Mouse (Mus musculus) NIH3T3 (cell line): ENCODE measurements at regions not wholly inside any gene's neighbourhood (a gene's known extent, or its start where the extent isn't known, plus 50 kb on each side); places are given as distances from the start of the nearest gene placed in this dataset.
A peak's percentile ranks its signal among the peaks of the same experiment; 100 is the strongest.

Source experiments
- DNase-seq: peaks from one replicate; pipeline ENCODE4 v3.0.0-alpha.2; 2012; ENCODE audit warnings: low read depth

GRCm38 (mm10) chr4:30216086-30216485 is 1403.2 kb downstream of the Epha7 start:
- peak; percentile 2 for DNase-seq

DNA sequence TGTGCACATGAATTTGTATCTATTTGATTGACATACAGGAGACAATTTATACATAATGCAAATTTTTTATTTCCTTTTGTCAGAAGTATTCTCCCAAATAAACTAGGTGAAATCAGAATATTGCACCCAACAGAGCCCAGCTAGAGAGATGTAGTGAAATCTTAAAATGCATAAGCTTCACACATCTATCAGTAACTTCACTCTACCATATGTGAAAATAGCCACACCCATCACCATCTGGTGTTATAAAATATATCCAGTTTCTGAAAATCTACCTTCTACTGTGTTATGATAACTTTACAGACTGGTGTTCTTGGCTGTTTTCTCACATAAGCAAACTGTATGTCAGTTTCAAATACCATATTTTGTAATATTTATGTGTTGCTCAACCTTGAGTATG is 1414.2 kb downstream of the Epha7 start:
- no peak for DNase-seq

GRCm38 (mm10) chr4:30262101-30262500 is 1449.2 kb downstream of the Epha7 start:
- no peak for DNase-seq

- no peak for DNase-seq
Measured at GRCm38 (mm10) chr4:30268026-30268425, 1455.1 kb downstream of the Epha7 start.

DNA sequence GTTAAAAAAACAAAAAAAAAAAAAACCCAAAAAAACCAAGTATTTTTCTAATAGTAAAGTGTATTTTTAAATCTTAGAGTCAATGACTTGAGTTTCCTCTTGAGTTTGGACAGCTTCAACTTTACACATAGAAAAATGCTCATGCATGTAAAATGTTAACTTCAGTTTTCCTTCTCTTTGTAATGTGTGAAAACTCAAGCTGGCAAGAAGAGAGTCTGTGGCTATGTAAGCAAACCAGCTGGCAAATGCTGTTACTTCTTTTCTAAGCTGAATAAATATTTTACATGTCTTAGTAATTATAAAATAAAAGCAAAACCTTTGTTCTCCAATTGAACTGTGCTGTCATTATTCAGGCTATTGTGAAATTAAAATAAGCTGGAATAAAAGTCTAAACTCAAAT is 1457.1 kb downstream of the Epha7 start:
- DNase-seq, result no peak

DNA sequence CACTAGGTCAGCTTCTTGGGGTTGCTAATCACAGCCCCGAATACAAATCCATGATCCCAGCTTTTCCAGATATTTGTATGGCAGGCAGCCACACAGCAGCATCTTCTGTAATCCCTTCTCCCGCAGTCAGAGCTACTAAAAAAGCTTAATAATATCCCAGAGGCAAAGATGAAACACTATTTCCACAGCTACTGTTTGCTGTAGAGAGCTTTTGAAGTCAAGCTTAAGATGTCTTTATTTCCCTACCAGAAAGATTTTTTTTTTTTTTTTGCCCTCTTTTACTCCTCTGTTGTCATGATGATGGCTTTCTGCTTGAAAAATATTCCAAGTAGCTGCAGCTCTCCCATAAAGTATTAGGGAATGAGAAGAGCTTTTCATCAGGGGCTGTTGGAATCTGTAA is 1499.5 kb downstream of the Epha7 start:
- DNase-seq, result no peak

- DNase-seq, result no peak
Measured at GRCm38 (mm10) chr4:30312956-30313355, 1500.0 kb downstream of the Epha7 start.

DNA sequence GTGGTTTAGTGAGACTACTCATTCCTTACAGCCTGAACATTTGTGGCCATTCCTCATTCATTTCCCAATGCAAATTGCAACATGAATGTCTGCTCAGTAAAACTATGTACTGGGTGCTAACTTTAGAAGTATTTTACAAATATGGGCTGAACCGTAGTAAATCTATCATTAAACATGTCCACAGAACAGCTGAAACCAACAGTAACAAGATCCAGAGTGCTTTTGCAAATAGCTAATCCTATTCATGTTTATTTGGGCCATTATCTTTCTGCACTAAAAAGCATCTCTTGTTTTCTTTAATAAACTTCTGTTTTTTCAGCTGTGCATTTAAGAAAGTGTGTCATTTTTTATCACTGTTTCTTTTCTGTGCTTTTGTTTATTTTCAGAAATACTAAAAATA is 1502.4 kb downstream of the Epha7 start:
- no peak for DNase-seq

DNA sequence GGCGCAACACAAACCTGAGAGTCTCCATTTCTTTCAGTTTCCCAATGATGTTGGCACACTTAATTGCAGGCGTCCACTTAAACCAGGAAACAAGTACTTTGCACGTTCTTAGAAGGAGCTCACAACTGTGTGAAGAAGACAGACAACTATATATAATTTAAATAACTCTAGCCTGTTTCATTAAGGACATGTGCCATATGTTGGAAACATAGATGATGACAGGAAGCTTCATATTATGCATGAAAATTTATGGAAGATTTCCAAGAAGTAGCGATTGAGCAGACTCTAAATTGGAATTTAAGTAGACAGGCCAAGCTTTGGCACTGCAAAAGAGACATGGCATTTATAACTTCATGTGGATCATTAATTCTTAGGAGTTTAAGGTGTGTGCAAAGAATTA is 1504.1 kb downstream of the Epha7 start:
- no peak for DNase-seq

- DNase-seq, result no peak
Measured at GRCm38 (mm10) chr4:30320038-30320437, 1507.1 kb downstream of the Epha7 start.

DNA sequence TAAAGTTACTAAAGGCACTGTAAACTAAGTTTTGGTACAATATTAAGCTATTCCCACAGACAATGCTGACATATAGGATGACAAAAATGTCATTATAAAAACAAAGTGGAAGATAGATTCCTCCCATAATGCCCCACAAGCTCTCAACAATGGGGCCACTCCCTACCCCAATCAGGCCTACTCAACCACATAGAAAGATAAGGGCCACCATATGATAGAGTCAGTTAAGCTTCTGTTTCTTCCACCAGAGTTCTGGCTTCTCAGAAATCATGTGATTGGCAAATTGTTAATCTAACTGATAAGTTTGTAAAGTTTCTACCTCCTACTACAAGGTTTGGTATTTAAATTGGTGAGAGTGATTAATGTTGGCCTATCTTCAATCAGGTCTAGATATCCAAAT is 1534.6 kb downstream of the Epha7 start:
- no peak for DNase-seq
